Mouse (Mus musculus) bone marrow macrophage, adult 2 months (primary cell): ENCODE measurements around the gene Tec.

Experiments used
- CTCF ChIP-seq: IDR thresholded peaks from 2 replicates; pipeline ENCODE4 v1.5.1; 2012; ENCODE audit warnings: low read depth, mild to moderate bottlenecking, low read length, moderate library complexity
- POLR2A ChIP-seq: IDR thresholded peaks from 2 replicates; pipeline ENCODE4 v1.6.1; 2012; ENCODE audit warnings: mild to moderate bottlenecking, low read depth, low read length, borderline replicate concordance

DNA sequence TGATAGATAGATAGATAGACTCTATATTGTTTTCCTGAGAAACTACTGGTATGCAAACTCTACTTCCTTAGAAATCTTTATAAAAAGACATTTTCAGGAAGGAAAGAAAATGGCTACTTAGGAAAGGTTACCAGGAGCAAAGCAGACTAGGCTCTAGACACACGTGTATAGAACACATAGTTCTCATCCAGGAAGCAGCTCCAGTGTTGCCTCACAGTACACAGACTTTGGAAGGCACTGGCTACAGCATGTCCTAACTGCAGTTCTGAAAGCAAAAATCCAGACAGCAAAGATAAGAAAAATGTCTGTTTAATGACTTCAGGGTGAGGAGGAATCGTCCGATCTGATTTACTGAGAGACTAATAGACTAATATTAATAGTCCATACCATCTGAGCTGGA, 41.8 kb downstream of the Tec start:
- TF ChIP-seq POLR2A (no peak), CTCF (no peak)
